Mouse (Mus musculus): ENCODE results near the gene Phlda3.
A peak's percentile ranks its signal among the peaks of the same experiment; 100 is the strongest.

The Phlda3 gene

DNA sequence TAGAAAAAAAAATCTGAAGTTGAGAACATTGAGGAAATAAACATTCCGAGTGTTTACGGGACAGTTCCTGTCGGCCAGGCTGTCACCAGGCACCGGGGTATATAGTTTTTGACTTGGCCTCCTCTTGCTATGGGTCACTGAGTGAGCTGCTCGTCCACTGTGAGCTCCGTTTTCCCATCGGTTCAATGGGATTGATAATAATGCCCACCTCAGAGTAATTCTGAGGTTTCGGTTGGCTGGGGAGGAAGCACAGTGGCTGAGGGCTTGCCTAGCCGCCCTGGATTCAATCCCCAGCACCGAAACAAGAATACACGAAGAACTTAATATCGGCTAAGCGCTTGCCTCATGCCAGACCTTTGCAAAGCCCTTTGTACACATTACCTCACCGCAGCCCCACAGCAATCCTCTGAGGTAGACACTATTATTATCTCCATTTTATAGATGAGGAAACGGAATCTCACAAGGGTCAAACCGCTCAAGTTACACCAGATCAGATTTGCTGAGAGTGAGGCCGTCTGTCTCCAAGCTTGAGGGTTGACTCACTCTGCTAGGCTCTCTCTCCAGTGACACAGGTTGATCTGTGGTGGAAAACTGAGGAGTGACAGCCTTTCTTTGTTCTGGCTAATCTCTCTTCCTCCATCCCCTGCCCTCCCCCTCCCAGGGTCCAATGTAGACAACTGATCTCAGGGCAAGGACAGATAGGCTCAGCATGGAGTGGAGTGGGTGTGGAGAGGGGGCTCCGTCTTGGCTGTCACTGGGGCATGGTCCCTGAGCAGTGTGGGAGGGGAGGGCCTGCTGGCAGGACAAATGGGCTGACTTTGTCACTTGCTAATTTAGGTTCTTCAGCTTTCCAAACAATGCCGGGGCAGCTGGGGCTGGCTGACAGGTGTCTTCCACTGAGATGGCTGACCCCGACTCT is 28.6 kb downstream of the Phlda3 start:
- no peak for DNase-seq

DNA sequence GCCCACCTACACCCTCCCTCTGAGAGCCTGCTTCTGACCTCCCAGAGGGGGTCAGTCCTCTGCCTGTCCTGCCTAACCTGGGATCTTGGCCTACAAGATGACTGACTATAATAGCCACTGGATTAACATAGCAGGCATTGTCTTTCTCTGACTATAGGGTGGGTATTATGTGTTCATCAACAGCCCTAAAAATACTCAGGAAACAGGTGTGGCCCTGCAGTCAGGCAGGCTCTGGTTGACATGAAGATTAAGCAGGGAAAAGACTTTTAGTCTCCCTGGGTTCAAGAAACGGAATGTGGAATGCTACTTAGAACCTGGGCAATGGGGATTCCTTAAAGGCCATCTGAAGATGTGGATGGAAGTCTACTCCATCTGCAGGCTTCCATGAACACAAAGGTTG is 32.6 kb downstream of the Phlda3 start:
- DNase-seq, result no peak

DNA sequence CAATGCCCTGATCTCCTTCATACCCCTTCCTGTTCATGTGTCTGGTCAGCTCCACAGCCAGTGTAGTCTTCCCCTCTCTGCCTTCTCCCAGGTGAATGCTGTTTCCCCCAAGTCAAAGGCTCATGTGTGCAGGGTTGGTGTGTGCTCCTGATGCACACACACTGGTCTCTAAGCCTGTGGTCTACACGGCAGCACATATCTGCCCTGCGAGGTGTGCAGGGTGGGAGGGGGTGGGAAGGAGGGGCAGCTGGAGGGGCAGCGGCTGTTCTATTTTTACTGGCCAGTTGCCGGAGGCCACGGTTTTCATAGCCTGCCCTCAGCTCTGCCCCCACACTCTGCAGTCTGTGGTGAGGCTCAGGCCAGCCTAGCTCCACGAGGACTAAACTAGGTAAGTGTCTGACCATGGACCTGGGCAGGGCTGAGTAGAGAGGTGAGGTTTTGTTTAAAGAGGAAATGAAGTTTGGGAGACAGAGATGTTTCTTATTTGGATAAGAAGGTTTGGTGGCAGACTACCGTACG is 33.2 kb downstream of the Phlda3 start:
- no peak for DNase-seq

DNA sequence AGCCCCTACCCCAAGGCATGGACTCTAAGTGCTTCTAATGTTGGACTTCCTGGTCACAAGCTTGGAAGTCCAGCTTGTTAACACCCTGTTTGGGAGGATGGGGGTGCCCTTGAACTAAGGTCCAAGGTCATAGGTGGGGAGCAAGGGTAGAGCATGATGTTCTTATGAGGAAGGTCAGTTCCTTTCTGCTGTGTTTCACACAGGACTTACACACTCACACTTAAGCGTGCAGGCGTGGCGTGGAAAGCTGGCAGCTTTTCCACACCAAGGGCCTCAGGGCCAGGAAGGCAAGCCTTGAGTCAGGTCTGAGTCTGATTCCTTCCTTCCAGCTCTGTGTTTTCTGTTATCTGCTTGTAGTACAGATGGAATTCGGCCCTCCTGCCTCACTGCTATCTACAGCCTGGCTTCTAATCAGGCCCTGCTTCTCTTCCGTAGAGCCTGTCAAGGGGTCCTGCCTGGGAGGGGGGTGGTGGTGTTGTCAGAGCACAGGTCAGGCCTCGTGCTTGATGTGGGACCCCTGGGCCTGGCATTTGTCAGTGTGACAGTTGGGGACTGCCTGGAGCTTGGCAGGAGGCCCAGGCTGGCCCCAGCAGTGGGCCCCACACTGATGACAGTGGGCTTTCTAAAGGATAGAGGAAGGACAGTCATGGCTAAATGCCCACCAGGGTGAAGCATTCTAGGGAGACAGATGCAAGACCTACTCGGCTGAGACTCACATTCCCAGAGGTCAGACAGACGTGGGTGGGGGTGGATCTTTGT is 34.5 kb downstream of the Phlda3 start:
- no peak for DNase-seq

DNA sequence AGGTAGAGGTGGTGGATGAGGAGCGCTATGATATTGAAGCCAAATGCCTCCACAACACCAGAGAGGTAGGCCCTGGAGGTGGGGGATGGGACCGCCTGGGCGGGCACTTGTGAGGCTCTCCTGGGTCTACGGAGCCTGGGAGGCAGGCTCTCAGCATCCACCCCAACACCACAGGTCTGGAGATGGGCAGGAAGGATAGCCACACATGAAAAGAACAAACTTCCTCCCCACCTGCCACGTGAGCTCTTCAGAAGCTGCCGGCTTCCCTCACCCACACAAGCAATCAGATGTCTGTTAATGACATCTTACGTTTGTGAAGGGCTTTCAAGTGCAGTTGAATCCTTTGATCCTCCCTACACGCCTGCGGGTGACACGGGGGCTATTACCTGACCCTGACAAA is 41.6 kb downstream of the Phlda3 start:
- DNase-seq, result no peak

DNA sequence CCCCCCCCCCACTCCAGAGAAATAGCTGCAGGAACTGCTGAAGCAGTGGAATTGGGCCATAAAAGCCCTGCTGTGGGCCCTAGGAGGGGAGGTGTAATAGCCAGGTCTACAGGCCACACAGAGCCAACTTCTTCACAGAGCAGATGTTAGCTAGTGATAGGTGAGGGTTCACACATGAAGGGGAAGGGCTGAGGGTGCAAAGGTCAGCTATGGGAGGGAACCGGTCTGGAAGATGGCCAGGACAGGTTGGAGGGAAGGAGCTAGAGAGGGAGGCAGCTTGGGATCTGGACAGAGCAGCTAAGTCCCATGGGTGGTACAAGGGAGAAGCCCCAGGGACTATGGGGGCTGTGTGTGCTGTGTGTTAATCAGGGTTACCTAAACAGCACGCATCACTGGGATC is 44.3 kb downstream of the Phlda3 start:
- no peak for DNase-seq

DNA sequence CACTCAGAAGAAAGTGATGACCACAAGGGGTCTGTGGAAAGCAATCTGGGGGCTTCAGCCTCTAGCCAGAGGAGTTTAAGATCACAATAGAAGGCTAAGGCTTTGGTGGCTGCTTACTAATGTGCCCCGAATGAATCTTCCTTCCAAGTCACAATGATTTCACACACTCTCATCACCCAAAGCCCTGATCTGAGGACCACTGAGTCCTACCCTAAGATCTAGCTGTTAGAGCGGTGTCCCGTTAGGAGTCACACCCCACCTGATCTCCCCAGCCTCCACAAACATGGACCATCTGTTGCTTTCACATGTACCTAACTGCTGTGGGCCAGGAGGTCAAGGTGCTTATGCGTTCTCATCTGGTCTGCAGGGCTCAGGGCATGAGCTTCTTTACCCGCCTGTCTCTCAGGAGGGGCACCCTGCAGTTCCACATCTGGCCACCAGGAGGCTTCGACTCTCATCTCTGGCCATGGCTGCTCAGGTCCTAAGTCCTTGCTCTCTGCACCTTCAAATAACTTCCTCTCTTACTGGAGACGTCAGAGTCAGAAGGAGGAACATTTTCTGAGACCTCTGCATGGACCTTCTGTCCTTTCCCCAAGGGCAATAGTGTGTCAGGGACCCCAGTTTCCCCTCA is 45.2 kb downstream of the Phlda3 start:
- peak; percentile 87 for DNase-seq

DNA sequence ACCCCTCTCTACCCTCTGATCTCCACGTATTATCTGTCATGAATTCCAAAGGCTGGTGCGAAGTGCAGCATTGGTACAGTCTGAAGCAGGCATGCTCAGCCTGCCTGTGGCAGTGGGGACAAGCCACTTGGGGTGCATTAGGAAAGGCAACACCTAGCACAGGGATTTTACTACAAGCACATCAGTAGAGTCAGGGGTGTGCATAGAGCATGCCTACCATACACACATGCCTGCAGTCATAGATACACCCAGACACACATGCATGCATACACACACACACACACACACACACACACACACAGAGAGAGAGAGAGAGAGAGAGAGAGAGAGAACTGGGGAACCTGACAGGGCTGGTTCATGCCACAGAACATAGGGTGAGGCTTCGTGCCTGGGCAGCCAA is 46.3 kb downstream of the Phlda3 start:
- no peak for DNase-seq

DNA sequence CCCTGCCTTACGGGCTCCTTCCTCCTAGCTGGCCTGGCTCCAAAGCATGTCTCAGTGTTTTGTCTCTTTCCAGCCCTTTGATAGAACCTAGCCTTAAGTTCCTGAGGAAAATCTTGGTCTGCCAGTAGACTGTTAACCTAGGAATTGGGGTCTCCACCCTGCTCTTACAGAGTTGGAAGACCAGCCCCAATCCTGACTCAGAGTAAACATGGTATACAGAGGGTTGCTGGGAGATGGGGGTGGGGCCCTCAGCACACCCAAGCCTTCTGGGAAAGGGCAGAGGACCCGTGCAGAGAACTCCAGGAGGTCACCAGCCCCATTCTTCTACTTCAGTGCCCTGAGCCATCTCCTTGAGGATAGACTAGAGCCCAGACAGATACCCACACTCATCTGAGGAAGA is 46.7 kb downstream of the Phlda3 start:
- DNase-seq, result no peak

DNA sequence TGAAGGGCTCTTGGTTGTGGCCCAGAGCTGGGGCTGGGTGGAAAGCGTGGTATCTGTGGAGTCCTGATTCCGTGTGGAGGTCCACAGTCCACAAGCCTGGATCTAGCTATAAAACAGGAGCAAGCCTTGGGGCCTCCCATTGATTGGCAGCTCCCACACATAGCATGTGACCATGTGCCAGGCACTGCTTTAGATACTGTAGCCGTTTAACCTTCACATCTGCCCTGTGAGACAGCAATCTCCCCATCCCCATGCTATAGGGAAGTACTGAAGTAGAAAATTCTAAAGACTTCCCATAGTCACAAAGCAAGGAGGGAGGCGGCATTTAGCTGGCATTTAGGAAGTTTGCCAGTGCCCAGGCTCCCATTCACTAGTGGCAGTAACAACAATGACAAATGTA is 47.2 kb downstream of the Phlda3 start:
- no peak for DNase-seq

DNA sequence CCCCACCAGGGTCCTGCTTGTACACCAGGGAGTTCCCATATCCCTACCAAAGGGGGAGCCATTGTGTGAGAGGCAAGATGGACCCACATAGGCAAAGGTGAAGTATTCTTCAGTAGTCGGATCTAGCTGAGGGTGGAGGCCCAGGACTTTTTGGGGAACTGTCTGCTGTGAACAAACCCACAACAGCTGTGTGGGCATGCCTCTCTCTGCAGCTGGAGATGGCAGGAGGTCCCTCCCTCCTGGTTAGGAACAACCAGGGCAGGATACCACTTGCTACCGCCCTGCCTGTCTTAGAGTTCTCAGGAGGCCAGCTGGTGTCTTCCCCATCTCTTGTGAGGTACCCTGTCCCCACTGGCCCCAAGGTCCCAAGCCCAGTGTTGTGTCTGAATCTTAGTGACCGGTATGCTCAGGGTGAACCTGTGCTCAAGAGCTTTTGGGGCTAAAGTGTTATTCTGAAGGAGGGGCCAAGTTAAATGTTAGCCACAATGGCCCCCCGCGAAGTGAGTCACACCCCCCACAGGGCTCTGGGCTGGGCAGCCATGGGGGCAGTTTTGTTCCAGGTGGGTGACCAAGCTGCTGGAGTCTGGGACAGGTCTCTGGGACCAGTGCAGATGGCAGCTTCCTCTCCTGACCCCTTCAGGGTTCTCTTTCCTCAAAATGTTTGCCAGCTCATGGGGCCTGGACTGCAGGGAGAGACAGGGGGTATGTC is 47.9 kb downstream of the Phlda3 start:
- no peak for DNase-seq

DNA sequence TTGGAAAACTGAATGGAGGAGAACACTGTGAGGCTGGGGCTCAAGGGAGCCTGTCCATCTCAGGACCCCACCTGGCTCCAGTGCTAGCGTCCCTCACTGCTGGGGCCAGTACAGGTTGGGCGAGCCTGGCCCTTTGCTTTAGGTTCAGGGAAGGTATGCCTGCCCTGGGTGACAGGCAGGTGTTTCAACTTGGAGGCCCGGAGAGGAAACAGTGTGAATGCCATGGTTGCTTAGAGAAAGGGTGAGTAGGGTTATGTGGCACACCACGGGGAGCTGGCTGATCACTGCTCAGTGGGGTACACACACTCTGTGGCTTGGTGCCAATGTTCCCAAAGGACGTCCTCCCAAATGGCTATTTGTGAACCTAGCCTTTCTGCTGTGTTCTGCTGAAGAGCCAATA is 48.6 kb downstream of the Phlda3 start:
- no peak for DNase-seq

DNA sequence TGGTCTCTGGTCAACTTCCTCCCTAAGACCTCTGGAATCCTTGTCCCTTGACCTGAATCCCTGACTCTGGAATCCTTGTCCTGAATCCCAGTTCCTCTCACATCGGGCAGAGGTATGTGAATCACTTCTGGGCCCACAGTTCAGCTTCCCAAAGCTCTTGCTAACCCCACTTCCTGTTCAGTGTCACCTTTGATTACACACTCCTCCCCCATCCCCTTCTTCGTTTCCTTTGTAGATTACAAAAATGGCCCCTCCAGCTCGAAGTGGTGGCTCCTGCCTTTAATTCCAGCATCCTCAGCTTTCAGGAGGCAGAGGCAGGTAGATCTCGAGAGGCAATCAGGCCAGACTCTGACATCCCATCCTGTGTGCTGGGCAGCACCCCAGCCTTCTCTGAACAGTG is 51.7 kb downstream of the Phlda3 start:
- DNase-seq, result no peak

DNA sequence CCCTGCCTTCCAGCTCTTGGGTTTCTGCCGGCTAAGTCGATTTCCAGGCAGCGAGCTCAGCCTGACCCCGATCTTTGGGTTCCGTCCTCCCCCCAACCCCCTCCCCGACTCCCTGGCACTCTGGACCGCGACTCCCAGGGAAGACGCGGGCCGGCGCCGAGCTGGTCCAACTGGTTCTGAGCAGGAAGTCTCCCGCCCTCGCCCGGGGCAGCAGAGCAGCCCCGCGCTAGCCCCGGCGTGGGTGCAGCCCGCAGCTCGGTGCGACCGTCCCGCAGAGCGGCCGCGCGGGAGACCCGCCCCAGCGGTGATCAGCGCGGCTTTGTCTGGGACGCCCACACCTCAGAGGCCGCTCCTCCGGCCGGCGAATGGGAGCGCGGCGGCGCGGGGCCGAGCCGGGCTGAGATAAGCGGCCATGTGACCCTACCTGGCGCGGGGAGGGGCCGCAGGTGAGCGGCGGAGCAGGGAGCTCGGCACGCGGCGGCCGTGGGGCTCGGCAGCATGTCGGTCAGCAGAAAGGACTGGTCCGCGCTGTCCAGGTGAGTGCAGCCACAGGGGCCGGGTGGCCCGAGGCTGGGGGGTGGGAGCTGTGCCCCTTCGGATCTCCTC is 52.7 kb downstream of the Phlda3 start, which contains the start of gene Lad1:
Gene Lad1 (plus strand): TSS at position 118 of the 606 bp plus-strand sequence.
- no peak for DNase-seq

Measured in right cerebral cortex, postnatal 14 days (tissue).